Mouse (Mus musculus) ES-Bruce4 (cell line): ENCODE results near the gene Ube2e1. TPM values are rescaled to one million over a fixed set of nuclear protein-coding genes. Genes with fewer than 3 reads are reported as not detected.

Experiments
- H3K27ac ChIP-seq: 2 replicates; pipeline ENCODE4 v1.5.1; 2012; ENCODE audit warnings: low read length, inconsistent platforms; ENCODE audit not compliant: insufficient read depth
- H3K27me3 ChIP-seq: 2 replicates; pipeline ENCODE4 v1.6.1; 2012; ENCODE audit warnings: mild to moderate bottlenecking, low read length, inconsistent platforms; ENCODE audit not compliant: control insufficient read depth, poor library complexity, insufficient read depth, severe bottlenecking
- H3K36me3 ChIP-seq: 2 replicates; pipeline ENCODE4 v1.6.1; 2012; ENCODE audit warnings: inconsistent platforms, mild to moderate bottlenecking, low read length, moderate library complexity; ENCODE audit not compliant: control insufficient read depth, poor library complexity, insufficient read depth, severe bottlenecking
- H3K4me1 ChIP-seq: one replicate; pipeline ENCODE4 v1.8.1; 2011; ENCODE audit warnings: low read length; ENCODE audit not compliant: control insufficient read depth, insufficient read depth
- H3K4me3 ChIP-seq: 2 replicates; pipeline ENCODE4 v1.5.1; 2011; ENCODE audit warnings: low read depth, mild to moderate bottlenecking, low read length
- H3K9ac ChIP-seq: 2 replicates; pipeline ENCODE4 v1.6.1; 2012; ENCODE audit warnings: low read depth, mild to moderate bottlenecking, inconsistent platforms; ENCODE audit not compliant: poor library complexity, severe bottlenecking
- H3K9me3 ChIP-seq: replicated peaks from 2 replicates; pipeline ENCODE4 v1.6.1; 2012; ENCODE audit warnings: mild to moderate bottlenecking, low read length, inconsistent platforms; ENCODE audit not compliant: control insufficient read depth, poor library complexity, insufficient read depth, severe bottlenecking
- CTCF ChIP-seq: IDR thresholded peaks from one replicate; pipeline ENCODE4 v1.8.1; 2011; ENCODE audit warnings: low read depth, low read length
- EP300 ChIP-seq: IDR thresholded peaks from 2 replicates; pipeline ENCODE4 v1.6.1; 2011; ENCODE audit warnings: low read depth, low read length; ENCODE audit not compliant: insufficient read depth
- POLR2A ChIP-seq: IDR thresholded peaks from one replicate; pipeline ENCODE4 v1.8.1; 2011; ENCODE audit warnings: low read length; ENCODE audit not compliant: insufficient read depth
- polyA plus RNA-seq: library from polyadenylated mRNA; stranded (reverse); fragments of >200 nt; gene quantifications from 2 replicates; pipeline ENCODE4 v1.2.4, GENCODE M21; 2011; ENCODE audit warnings: low read depth; ENCODE audit not compliant: missing spikeins, insufficient read depth, insufficient read length

The Ube2e1 gene
- polyA plus RNA-seq, 1 experiment: 128 TPM

DNA sequence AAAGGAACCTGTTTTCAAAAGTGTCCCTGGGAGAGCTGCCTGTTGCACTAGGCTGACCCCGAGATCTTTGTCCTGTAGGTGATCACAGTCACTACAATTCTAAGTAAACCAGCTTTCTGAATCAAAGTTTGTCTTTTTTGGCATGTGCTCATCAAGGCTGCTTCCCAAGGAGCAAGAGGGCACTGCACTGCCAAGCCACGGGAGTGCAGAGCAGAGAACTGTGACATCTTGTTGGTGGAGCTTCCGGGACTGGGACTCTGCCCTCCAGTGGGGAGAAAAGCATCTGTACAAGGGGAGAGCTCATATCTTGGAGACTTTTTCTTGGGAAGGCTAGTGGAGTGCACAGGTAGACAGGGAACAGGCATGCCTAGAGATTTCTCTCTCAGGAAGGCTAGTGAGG lies 21.9 kb upstream of the Ube2e1 start:
- Histone ChIP-seq H3K4me3 (no peak overlapping the region), H3K4me1 (no peaks in the 10 kb centered on the region), H3K9me3 (no peaks in the 10 kb centered on the region), H3K9ac (no peak overlapping the region), H3K36me3 (no peaks in the 10 kb centered on the region), H3K27me3 (no peaks in the 10 kb centered on the region), H3K27ac (no peak overlapping the region)
- TF ChIP-seq POLR2A (no peak), EP300 (no peak), CTCF (no peak)

DNA sequence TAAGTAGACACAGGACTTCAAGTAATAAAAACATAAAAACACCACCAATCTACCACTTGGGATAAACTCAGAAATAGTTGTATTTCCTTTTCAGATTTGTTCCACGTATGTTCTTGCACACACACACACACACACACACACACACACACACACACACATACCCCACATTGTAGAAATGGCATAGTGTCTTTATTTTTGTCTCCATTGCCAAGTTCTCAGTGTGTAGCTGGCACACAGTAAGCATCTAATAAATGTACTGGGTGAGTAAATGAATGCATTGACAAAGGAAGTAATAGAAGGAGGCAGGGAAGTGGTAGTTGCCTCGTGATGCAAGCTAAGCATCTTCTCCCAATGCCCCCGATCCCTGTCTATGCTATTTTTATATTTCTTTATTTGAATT lies 21.3 kb upstream of the Ube2e1 start:
- no peaks in the 10 kb centered on the region for H3K4me1 ChIP-seq
- no peak overlapping the region for H3K4me3 ChIP-seq
- H3K27me3 ChIP-seq: no peaks in the 10 kb centered on the region
- H3K9ac ChIP-seq: no peak overlapping the region
- H3K36me3 ChIP-seq: no peaks in the 10 kb centered on the region
- no peak overlapping the region for H3K27ac ChIP-seq
- no peak for TF ChIP-seq EP300
- TF ChIP-seq POLR2A: no peak
- no peak for TF ChIP-seq CTCF
- H3K9me3 ChIP-seq: no peaks in the 10 kb centered on the region

DNA sequence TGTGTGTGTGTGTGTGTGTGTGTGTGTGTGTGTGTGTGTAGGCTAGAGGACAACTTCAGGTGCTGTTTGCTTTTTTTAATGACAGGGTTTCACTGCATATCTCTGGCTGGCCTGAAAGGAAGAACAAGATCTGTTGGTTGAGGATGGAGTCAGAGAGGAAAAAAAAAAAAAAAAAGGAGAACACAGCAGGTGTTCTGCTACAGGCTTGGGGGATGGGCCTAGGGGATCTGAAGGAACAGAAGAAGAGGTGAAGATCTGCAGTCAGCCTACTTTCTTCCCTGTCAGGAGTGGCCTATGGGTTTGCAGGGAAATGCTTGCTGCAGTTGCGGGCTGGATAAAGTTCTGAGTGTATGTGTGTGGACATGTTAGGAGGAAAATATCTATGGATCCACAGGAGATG lies 19.0 kb upstream of the Ube2e1 start:
- no peaks in the 10 kb centered on the region for H3K4me1 ChIP-seq
- H3K27ac ChIP-seq: no peak overlapping the region
- TF ChIP-seq POLR2A: no peak
- TF ChIP-seq CTCF: no peak
- no peak for TF ChIP-seq EP300
- no peak overlapping the region for H3K9ac ChIP-seq
- H3K27me3 ChIP-seq: no peaks in the 10 kb centered on the region
- no peak overlapping the region for H3K4me3 ChIP-seq
- no peaks in the 10 kb centered on the region for H3K36me3 ChIP-seq
- no peaks in the 10 kb centered on the region for H3K9me3 ChIP-seq

DNA sequence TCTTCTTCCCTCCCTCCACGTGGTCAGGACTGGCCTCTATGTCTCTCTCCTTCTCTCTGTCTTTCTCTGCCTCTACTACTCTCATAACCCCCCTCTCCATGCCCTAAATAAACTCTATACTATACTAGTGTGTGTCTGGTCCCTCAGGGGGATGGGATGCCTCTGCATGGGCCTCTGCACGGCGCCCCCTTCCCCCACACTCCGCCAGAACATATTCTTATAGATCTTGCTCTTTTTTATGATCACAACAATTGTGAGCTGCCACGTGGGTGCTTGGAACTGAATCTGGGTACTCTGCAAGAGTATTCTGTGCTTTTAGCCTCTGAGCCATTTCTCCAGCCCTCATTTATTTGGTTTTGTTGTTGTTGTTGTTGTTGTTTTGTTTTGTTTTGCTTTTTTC lies 18.2 kb upstream of the Ube2e1 start:
- no peak overlapping the region for H3K4me3 ChIP-seq
- no peaks in the 10 kb centered on the region for H3K27me3 ChIP-seq
- no peaks in the 10 kb centered on the region for H3K36me3 ChIP-seq
- no peaks in the 10 kb centered on the region for H3K4me1 ChIP-seq
- no peak overlapping the region for H3K27ac ChIP-seq
- no peaks in the 10 kb centered on the region for H3K9me3 ChIP-seq
- TF ChIP-seq CTCF (no peak), EP300 (no peak), POLR2A (no peak)
- H3K9ac ChIP-seq: no peak overlapping the region

DNA sequence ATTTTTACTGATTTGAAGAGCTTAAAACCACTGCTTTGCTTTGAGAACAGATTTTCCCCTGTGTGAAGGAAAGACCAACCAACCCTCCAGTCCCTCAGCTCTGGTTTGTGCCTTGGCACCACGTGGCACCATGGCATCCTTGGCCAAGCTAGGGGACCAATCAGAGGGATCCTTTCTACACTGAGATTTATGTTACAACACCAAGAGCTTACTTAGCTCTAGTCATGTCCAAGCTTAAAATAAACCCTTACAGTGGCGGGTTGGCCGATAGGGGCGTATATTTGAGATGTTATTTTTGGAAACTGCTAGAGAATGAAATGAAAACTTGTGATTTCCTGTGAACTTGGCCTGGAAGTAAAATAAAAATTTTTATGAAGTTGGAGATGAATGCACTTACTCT lies 11.9 kb upstream of the Ube2e1 start:
- no peaks in the 10 kb centered on the region for H3K9me3 ChIP-seq
- H3K9ac ChIP-seq: no peak overlapping the region
- H3K4me3 ChIP-seq: no peak overlapping the region
- no peaks in the 10 kb centered on the region for H3K36me3 ChIP-seq
- no peaks in the 10 kb centered on the region for H3K4me1 ChIP-seq
- TF ChIP-seq CTCF: no peak
- TF ChIP-seq POLR2A: no peak
- TF ChIP-seq EP300: no peak
- no peak overlapping the region for H3K27ac ChIP-seq
- H3K27me3 ChIP-seq: no peaks in the 10 kb centered on the region

DNA sequence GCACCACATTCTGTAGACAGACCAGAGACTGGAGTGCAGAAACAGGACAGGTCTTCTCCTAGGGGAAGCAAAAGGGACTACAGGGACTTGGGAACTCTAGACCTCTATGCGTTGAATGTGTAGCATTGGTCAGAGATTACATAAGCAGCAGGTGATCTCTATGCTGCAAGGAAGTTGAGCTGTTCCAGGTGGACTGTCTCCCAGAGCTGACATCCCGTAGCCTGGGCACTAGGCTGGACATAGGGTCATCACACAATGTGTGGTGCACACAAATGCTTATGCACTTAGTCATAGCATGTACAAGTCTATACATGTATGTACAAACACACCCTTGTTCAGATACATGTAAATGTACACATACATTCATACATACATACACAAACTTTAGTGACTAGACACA lies 11.1 kb upstream of the Ube2e1 start:
- no peak overlapping the region for H3K4me3 ChIP-seq
- no peaks in the 10 kb centered on the region for H3K9me3 ChIP-seq
- H3K9ac ChIP-seq: no peak overlapping the region
- no peak for TF ChIP-seq CTCF
- H3K36me3 ChIP-seq: no peaks in the 10 kb centered on the region
- no peaks in the 10 kb centered on the region for H3K27me3 ChIP-seq
- H3K27ac ChIP-seq: no peak overlapping the region
- H3K4me1 ChIP-seq: no peaks in the 10 kb centered on the region
